Mouse (Mus musculus): ENCODE measurements around the gene Uvrag. TPM values are rescaled to one million over a fixed set of nuclear protein-coding genes. Genes with fewer than 3 reads are reported as not detected.
"Not testable (repeated sequence)": the region's sequence is repeated elsewhere in the genome, so short reads cannot be mapped to it uniquely, and the experiment has no call there.

The Uvrag gene
- polyA plus RNA-seq, 1 experiment from 2014 or later, result 12.8 TPM

- Histone ChIP-seq H3K9me3 (no peaks in the 10 kb centered on the region), H3K27ac (no peak overlapping the region), H3K36me3 (no peaks in the 10 kb centered on the region), H3K27me3 (ENCODE audit: insufficient read depth, poor library complexity, severe bottlenecking) (no peaks in the 10 kb centered on the region), H3K4me3 (no peak overlapping the region), H3K4me1 (replicated peaks) (no peaks in the 10 kb centered on the region; the same call in 1 of the 2 replicates)
- DNase-seq (ENCODE audit: low spot score), result peak; percentile 48
- WGBS, result 42% methylated on average over 4 of the region's 4 CpGs
Measured at GRCm38 (mm10) chr7:99079522-99079921, 61.4 kb downstream of the Uvrag start.

- Histone ChIP-seq H3K27me3 (ENCODE audit: insufficient read depth, poor library complexity, severe bottlenecking) (no peaks in the 10 kb centered on the region), H3K4me1 (replicated peaks) (peaks cover 3% of the 10 kb centered on the region; the same call in 1 of the 2 replicates), H3K9me3 (no peaks in the 10 kb centered on the region), H3K27ac (no peak overlapping the region), H3K4me3 (no peak overlapping the region), H3K36me3 (no peaks in the 10 kb centered on the region)
- DNase-seq (ENCODE audit: low spot score), result no peak
- 93% methylated on average over 6 of the region's 6 CpGs for WGBS
Measured at GRCm38 (mm10) chr7:99078805-99079204, 62.1 kb downstream of the Uvrag start.

GRCm38 (mm10) chr7:99077234-99077633, 63.7 kb downstream of the Uvrag start:
- H3K27ac ChIP-seq, result no peak overlapping the region
- peaks cover 9% of the 10 kb centered on the region; the same call in 1 of the 2 replicates for H3K4me1 ChIP-seq (replicated peaks)
- WGBS, result 80% methylated on average over 8 of the region's 8 CpGs
- H3K36me3 ChIP-seq, result no peaks in the 10 kb centered on the region
- H3K27me3 ChIP-seq (ENCODE audit: insufficient read depth, poor library complexity, severe bottlenecking), result no peaks in the 10 kb centered on the region
- DNase-seq (ENCODE audit: low spot score), result no peak
- no peak overlapping the region for H3K4me3 ChIP-seq
- H3K9me3 ChIP-seq, result no peaks in the 10 kb centered on the region

DNA sequence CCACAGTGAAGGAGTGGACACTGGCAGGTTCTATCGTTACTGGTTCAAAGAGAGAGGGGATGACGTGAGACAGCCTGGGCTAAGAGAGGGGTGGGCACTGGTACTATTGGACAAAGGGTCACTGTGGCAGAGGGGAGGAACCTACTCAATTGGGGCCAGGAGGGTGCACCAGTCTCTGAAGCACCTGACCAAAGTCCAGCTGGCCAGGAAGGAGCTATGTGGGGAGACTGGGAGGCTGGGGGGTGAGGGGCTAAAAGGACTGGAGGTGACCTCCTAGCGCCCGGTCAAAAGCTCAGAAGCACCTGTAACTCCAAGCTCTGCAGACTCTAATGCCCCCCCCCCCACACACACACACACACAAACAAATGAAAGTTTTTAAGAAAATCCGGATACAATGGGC, 65.8 kb downstream of the Uvrag start:
- DNase-seq (ENCODE audit: low spot score), result no peak
- no peaks in the 10 kb centered on the region for H3K27me3 ChIP-seq (ENCODE audit: insufficient read depth, poor library complexity, severe bottlenecking)
- no peak overlapping the region for H3K27ac ChIP-seq
- H3K36me3 ChIP-seq, result no peaks in the 10 kb centered on the region
- H3K9me3 ChIP-seq, result no peaks in the 10 kb centered on the region
- peaks cover 12% of the 10 kb centered on the region; the same call in 1 of the 2 replicates for H3K4me1 ChIP-seq (replicated peaks)
- 78% methylated on average over 5 of the region's 5 CpGs for WGBS
- no peak overlapping the region for H3K4me3 ChIP-seq

GRCm38 (mm10) chr7:99073734-99074372, 67.1 kb downstream of the Uvrag start:
- WGBS, result 31% methylated on average over 7 of the region's 7 CpGs
- Histone ChIP-seq H3K27me3 (ENCODE audit: insufficient read depth, poor library complexity, severe bottlenecking) (no peaks in the 10 kb centered on the region), H3K4me1 (replicated peaks) (peaks cover 12% of the 10 kb centered on the region; the same call in 1 of the 2 replicates), H3K36me3 (no peaks in the 10 kb centered on the region), H3K4me3 (no peak overlapping the region), H3K27ac (0 out of 2 replicates have a peak overlapping the region, but pooled peaks have one; percentile 8), H3K9me3 (no peaks in the 10 kb centered on the region)
- DNase-seq (ENCODE audit: low spot score), result peak; percentile 59

GRCm38 (mm10) chr7:99067710-99068109, 73.2 kb downstream of the Uvrag start:
- no peak for DNase-seq (ENCODE audit: low spot score)
- 90% methylated on average over 7 of the region's 7 CpGs for WGBS
- Histone ChIP-seq H3K27ac (no peak overlapping the region), H3K4me3 (no peak overlapping the region), H3K27me3 (ENCODE audit: insufficient read depth, poor library complexity, severe bottlenecking) (no peaks in the 10 kb centered on the region), H3K36me3 (no peaks in the 10 kb centered on the region), H3K4me1 (replicated peaks) (peaks cover 15% of the 10 kb centered on the region), H3K9me3 (no peaks in the 10 kb centered on the region)

DNA sequence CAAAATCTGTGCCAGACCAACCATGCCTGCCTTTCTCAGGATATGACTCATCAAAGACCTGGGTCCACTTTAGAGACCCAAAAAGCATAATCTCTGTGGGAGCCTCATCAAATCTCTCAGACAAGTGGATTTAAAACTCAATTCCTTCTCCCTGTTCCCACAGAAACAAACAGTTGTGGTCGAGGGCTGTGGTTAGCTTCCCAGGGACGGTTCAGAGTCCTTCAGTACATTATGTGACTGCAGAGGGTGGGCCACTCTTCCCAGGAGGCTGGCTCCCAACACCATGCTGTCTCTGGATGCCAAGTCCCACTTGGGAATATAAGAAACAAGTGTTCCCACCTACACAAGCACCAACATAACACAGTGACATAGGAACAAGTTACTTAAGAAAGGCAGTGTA, 75.0 kb downstream of the Uvrag start:
- 30% methylated on average over 2 of the region's 2 CpGs for WGBS
- DNase-seq (ENCODE audit: low spot score), result no peak
- Histone ChIP-seq H3K36me3 (no peaks in the 10 kb centered on the region), H3K4me1 (replicated peaks) (peaks cover 12% of the 10 kb centered on the region), H3K27ac (no peak overlapping the region), H3K9me3 (no peaks in the 10 kb centered on the region), H3K4me3 (no peak overlapping the region), H3K27me3 (ENCODE audit: insufficient read depth, poor library complexity, severe bottlenecking) (no peaks in the 10 kb centered on the region)

DNA sequence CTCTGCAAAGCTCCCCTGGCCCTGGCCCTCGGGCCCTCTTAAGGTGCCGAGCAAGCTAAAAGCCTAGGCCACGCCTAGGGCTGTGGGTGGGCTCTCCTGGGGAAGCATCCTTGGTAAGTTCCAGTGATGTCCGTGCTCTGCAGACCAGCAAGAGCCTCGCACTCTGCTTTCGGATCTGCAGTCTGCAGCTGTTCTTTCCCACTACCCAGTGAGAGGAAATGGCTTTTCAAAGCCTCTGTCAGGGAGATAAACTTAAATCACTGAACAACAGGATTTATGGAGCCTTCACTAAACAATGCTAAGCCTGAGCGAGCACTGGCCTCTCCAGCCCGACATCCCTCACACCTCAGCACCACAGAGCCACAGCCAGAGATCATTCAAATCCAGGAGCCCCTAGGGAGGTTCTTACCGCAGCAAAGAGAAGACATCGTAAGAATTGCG, 75.5 kb downstream of the Uvrag start:
- Histone ChIP-seq H3K9me3 (no peaks in the 10 kb centered on the region), H3K27me3 (ENCODE audit: insufficient read depth, poor library complexity, severe bottlenecking) (no peaks in the 10 kb centered on the region), H3K4me1 (replicated peaks) (peaks cover 12% of the 10 kb centered on the region), H3K4me3 (no peak overlapping the region), H3K27ac (0 out of 2 replicates have a peak overlapping the region, but pooled peaks have one; percentile 13), H3K36me3 (no peaks in the 10 kb centered on the region)
- WGBS, result 9% methylated on average over 11 of the region's 11 CpGs
- DNase-seq (ENCODE audit: low spot score), result peak; percentile 7

DNA sequence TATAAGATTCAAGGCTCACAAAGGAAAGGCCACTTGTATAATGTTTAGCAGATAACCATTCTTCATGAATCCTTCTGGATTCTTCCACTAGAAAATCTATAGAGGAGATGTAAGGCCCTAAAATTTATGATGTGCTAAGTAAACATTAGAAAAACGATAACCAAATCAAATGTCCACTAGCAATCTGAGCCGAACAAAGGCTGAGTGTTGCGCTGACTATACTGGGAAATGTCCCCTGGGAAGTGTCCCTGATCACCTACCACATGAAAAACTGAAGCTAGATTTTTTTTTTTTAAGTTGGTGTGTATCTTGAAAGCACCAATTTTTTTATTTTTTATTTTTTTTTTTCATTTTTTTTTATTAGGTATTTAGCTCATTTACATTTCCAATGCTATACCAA, 76.1 kb downstream of the Uvrag start:
- Histone ChIP-seq H3K36me3 (no peaks in the 10 kb centered on the region), H3K27ac (no peak overlapping the region), H3K27me3 (ENCODE audit: insufficient read depth, poor library complexity, severe bottlenecking) (no peaks in the 10 kb centered on the region), H3K9me3 (no peaks in the 10 kb centered on the region), H3K4me3 (no peak overlapping the region), H3K4me1 (replicated peaks) (peaks cover 12% of the 10 kb centered on the region)
- 62% methylated on average over 3 of the region's 3 CpGs for WGBS
- DNase-seq (ENCODE audit: low spot score), result no peak

- WGBS, result 91% methylated on average over 3 of the region's 3 CpGs
- H3K9me3 ChIP-seq; H3K4me3 ChIP-seq; H3K27me3 ChIP-seq (ENCODE audit: insufficient read depth, poor library complexity, severe bottlenecking); H3K36me3 ChIP-seq; DNase-seq (ENCODE audit: low spot score); H3K27ac ChIP-seq: not testable (repeated sequence)
- peaks cover 12% of the 10 kb centered on the region for H3K4me1 ChIP-seq (replicated peaks)
Measured at GRCm38 (mm10) chr7:99062263-99062662, 78.7 kb downstream of the Uvrag start.

- H3K27ac ChIP-seq, result no peak overlapping the region
- H3K27me3 ChIP-seq (ENCODE audit: insufficient read depth, poor library complexity, severe bottlenecking), result no peaks in the 10 kb centered on the region
- no peak overlapping the region for H3K4me3 ChIP-seq
- H3K9me3 ChIP-seq, result no peaks in the 10 kb centered on the region
- H3K4me1 ChIP-seq (replicated peaks), result peaks cover 11% of the 10 kb centered on the region
- WGBS, result 92% methylated on average over 7 of the region's 7 CpGs
- no peak for DNase-seq (ENCODE audit: low spot score)
- no peaks in the 10 kb centered on the region for H3K36me3 ChIP-seq
Measured at GRCm38 (mm10) chr7:99061056-99061680, 79.8 kb downstream of the Uvrag start.

DNA sequence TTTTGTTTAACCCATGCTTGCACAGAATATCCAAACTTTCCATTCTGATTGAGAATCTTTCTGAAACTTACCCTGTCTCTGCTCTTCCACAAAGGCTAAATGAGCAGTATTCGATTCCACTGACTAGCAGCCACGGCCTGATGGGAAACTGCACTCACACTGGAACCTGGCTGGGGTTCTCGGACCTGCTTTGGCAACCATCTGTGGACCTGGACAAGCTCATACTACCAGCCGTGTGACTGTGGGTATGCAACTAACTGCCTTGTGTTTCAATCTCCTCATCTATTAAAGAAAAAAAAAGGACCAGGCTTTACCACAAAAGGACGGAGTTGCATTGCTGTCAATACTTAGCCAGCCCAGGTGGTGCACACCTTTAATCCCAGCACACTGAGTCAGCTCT, 80.5 kb downstream of the Uvrag start:
- H3K4me3 ChIP-seq, result no peak overlapping the region

DNA sequence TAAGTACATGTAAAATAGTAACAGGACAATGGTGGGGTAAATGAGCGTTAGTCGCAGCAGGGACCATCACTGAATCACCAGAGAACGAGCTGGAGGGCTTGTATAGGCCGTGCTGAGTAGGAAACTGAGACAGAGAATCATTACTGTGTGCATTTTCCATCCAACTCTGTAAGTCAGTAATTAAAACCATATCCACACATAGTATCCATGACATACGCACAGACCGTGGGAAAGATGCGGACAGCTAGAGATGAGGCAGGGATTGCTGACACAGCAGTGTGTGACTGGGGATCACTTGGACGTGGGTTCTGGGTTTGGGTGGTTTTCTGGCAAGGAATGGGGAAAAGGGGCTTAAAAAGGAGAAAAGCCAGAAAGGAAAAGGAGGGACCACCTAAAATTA, 81.0 kb downstream of the Uvrag start:
- Histone ChIP-seq H3K27ac (no peak overlapping the region), H3K27me3 (ENCODE audit: insufficient read depth, poor library complexity, severe bottlenecking) (no peaks in the 10 kb centered on the region), H3K4me1 (replicated peaks) (no peaks in the 10 kb centered on the region), H3K36me3 (no peaks in the 10 kb centered on the region), H3K9me3 (no peaks in the 10 kb centered on the region), H3K4me3 (no peak overlapping the region)
- WGBS, result 85% methylated on average over 8 of the region's 8 CpGs
- no peak for DNase-seq (ENCODE audit: low spot score)

More for the DNA sequence above, 80.5 kb downstream of the Uvrag start:
- no peak for DNase-seq (ENCODE audit: low spot score)
- Histone ChIP-seq H3K36me3 (no peaks in the 10 kb centered on the region), H3K27me3 (ENCODE audit: insufficient read depth, poor library complexity, severe bottlenecking) (no peaks in the 10 kb centered on the region), H3K9me3 (no peaks in the 10 kb centered on the region), H3K27ac (no peak overlapping the region), H3K4me1 (replicated peaks) (peaks cover 4% of the 10 kb centered on the region)
- WGBS, result 93% methylated on average over 5 of the region's 5 CpGs

Measured in hindbrain, embryonic 10.5 days (tissue).